Mouse (Mus musculus) brown adipose tissue, adult 24 weeks (tissue): ENCODE data around the gene Ifi204. TPM values are rescaled to one million over a fixed set of nuclear protein-coding genes. Genes with fewer than 3 reads are reported as not detected.

Experiments used
- polyA plus RNA-seq: library from polyadenylated mRNA; stranded (reverse); fragments of >200 nt; gene quantifications from 2 replicates; pipeline ENCODE4 v1.2.4, GENCODE M21; 2012; ENCODE audit not compliant: missing spikeins, insufficient read depth, insufficient read length

Ifi204 gene
- polyA plus RNA-seq, 1 experiment: 8.9 TPM

Other genes starting within 250 kb of the Ifi204 start
- gene Ifi214, start 231.0 kb downstream of the Ifi204 start, polyA plus RNA-seq: not detected in 2 replicates
- gene Ifi213, start 167.7 kb downstream of the Ifi204 start, polyA plus RNA-seq: 1.3 TPM in 1 of 2 replicates, not detected in the other
- 0.75 and 2.0 TPM in 2 replicates for gene Ifi209, start 136.0 kb downstream of the Ifi204 start, polyA plus RNA-seq
- 1.1 TPM in 1 of 2 replicates, not detected in the other for gene Ifi208, start 93.3 kb downstream of the Ifi204 start, polyA plus RNA-seq
- gene Ifi207, start 25.2 kb downstream of the Ifi204 start, polyA plus RNA-seq: 7.1 and 7.6 TPM in 2 replicates
- 5.4 and 7.4 TPM in 2 replicates for gene Ifi211, start 146.1 kb upstream of the Ifi204 start, polyA plus RNA-seq
- gene Mndal, start 175.5 kb upstream of the Ifi204 start, polyA plus RNA-seq: 11.4 and 18.7 TPM in 2 replicates
- gene Ifi203, start 175.7 kb upstream of the Ifi204 start, polyA plus RNA-seq: 13.0 and 14.2 TPM in 2 replicates
- gene Ifi202b, start 215.8 kb upstream of the Ifi204 start, polyA plus RNA-seq: not detected in 2 replicates